Mouse (Mus musculus) layer of hippocampus, adult 2 months (tissue): ENCODE measurements at regions not wholly inside any gene's neighbourhood (a gene's known extent, or its start where the extent isn't known, plus 50 kb on each side); places are given as distances from the start of the nearest gene placed in this dataset.

Experiments
- DNase-seq, 2 experiments: peaks; one replicate each; pipeline ENCODE4 v3.0.0; 2022; ENCODE audit warnings: low spot score in 2 of 2
- H3K27ac ChIP-seq: fragments of 200-600 bp; 2 replicates; pipeline ENCODE4 v1.8.1; 2022
- H3K4me3 ChIP-seq: fragments of 200-600 bp; 2 replicates; pipeline ENCODE4 v1.8.1; 2022; ENCODE audit warnings: mild to moderate bottlenecking
- CTCF ChIP-seq: fragments of 200-600 bp; conservative IDR thresholded peaks from 2 replicates; pipeline ENCODE4 v1.8.1; 2022; ENCODE audit warnings: antibody characterized with exemption, mild to moderate bottlenecking, moderate library complexity

GRCm38 (mm10) chr9:62590407-62591195 lies 53.8 kb upstream of the Coro2b start:
- no peak overlapping the region for H3K4me3 ChIP-seq
- no peak overlapping the region for H3K27ac ChIP-seq
- no peak for TF ChIP-seq CTCF
- DNase-seq: no peak

GRCm38 (mm10) chr9:62591196-62591485 lies 54.3 kb upstream of the Coro2b start:
- no peak overlapping the region for H3K27ac ChIP-seq
- TF ChIP-seq CTCF: no peak
- no peak overlapping the region for H3K4me3 ChIP-seq
- no peak for DNase-seq

- Histone ChIP-seq H3K27ac (peak overlapping the region; percentile 72), H3K4me3 (no peak overlapping the region)
- TF ChIP-seq CTCF: no peak
- DNase-seq: peak in 1 of 2 experiments; percentile 29
Measured at GRCm38 (mm10) chr9:62598056-62598455, 61.2 kb upstream of the Coro2b start.

DNA sequence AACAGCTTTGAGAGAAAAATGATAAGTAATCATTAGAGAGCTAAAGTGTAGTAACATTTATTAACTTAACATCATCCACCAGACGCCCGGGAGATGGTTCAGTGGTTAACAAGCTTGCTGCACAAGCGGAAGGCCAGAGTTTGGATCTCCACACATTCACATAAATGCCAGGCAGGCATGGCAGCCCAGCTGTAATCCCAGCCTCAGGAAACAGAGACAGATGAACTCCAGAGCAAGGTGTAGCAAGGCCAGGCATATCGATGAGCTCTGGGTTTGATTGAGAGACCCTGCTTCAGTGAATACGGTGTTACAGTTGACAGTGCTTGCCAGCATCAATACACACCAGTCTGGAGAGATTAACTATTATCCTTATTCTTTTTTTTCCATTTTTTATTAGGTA lies 62.1 kb upstream of the Coro2b start:
- Histone ChIP-seq H3K27ac (no peak overlapping the region), H3K4me3 (no peak overlapping the region)
- no peak for DNase-seq
- no peak for TF ChIP-seq CTCF

- no peak for DNase-seq
- no peak for TF ChIP-seq CTCF
- Histone ChIP-seq H3K27ac (no peak overlapping the region), H3K4me3 (no peak overlapping the region)
Measured at GRCm38 (mm10) chr9:62610526-62610925, 67.1 kb upstream of the Itga11 start.

DNA sequence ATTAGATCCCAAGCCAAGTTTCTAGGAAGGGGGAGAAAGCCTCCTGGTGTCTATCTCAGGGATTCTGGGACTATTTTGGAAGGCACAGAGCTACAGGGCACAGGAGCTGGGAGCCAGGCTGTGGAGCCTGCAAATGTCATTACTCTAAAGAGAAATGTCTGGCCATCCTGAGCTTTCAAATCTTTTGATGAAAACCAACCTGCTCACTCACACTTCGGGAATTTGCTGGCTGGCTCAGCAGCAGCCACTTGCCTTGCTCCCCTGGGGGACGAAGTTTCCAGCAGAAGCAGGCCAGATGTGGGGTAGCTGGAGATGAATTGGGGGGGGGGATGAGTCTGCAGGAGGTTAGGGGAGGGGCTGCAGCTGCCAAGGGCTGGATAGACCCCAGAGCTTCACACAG lies 66.2 kb upstream of the Itga11 start:
- DNase-seq: no peak
- H3K27ac ChIP-seq: no peak overlapping the region
- no peak overlapping the region for H3K4me3 ChIP-seq
- TF ChIP-seq CTCF: no peak

GRCm38 (mm10) chr9:62613053-62613452 lies 64.6 kb upstream of the Itga11 start:
- DNase-seq: no peak
- TF ChIP-seq CTCF: no peak
- Histone ChIP-seq H3K27ac (no peak overlapping the region), H3K4me3 (no peak overlapping the region)

DNA sequence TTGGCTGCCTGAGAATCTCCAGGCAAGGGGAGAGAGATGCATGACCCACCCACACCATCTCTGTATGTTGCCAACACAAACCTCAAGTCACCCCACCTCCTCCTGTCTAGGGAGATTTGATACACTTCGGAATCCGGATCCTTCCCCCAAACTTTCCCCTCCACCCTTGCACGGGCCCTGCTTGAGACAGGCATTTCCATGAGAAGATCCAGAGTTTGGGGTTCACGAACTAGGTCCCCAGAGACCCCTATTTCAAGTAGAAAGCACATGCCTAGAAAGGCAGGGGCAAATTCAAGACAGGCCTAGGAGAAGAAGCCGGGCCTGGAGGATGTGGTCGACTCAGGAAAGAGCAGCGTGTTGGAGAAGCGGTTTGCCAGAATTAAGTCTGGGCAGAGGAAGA lies 63.8 kb upstream of the Itga11 start:
- Histone ChIP-seq H3K4me3 (no peak overlapping the region), H3K27ac (no peak overlapping the region)
- no peak for TF ChIP-seq CTCF
- no peak for DNase-seq

GRCm38 (mm10) chr9:62614950-62615349 lies 62.7 kb upstream of the Itga11 start:
- TF ChIP-seq CTCF: no peak
- DNase-seq: no peak
- Histone ChIP-seq H3K27ac (no peak overlapping the region), H3K4me3 (no peak overlapping the region)

DNA sequence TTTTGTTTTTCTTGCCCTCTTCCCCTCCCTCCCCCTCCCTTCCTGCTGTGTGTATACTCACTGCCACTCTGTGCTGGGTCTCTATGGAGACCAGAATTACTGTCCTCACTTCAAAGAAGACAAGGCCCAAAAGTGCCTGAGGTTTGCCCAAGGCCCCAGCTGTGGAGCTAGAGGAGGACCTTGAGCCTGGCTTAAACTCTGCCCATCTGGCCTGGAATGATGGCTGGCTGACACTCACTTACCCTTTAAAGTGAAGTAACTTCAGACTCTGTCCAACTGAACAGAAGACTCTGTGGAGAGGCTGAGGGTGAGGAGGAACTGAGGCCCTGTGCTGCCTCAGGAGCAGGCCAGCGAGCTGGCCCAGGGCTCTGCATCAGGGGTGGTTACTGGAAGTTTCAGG lies 61.8 kb upstream of the Itga11 start:
- DNase-seq: no peak
- Histone ChIP-seq H3K4me3 (no peak overlapping the region), H3K27ac (no peak overlapping the region)
- TF ChIP-seq CTCF: no peak

DNA sequence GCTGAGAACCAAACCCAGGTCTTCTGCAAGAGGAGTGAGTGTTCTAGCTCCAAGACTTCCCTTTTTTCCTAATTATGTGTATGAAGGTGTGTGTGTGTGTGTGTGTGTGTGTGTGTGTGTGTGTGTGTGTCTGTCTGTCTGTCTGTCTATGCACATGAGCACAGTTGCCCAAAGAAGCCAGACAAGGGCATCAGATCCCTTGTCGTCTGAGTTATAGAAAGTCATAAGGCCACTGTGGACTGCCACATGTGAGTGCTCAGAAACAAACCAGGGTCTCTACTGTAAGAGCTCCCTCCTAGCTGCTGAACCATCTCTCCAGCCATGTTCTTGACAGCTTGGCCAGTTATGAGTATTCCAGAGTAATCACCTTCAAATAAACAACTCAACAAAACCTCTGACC lies 58.6 kb upstream of the Itga11 start:
- DNase-seq: no peak
- no peak overlapping the region for H3K4me3 ChIP-seq
- no peak for TF ChIP-seq CTCF

DNA sequence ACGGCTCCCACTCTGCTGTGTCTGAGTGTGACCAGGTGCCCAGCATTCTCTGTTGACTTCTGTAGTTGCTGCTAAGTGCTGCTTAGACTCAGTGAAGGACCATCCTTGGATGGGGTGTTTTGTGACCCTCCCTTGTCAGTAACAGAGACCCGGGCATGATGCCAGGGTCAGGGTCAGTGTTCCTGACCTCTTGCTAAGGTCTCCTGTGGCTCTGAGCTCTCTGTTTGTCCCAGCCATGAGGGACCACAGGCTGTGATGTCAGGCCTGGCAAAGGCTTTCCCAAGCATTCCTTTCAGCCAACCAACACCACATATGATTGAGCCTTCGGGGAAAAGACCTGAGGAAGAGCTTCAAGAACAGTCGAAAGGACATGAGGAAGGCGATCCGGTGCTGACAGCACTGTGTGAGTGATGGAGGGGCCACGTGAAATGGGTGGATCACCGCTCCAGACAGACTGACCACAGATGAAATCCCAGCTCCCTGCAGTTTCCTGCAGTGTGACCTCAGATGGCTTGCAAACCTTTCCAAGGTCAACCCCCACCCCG lies 56.7 kb upstream of the Itga11 start:
- no peak for TF ChIP-seq CTCF
- no peak for DNase-seq
- Histone ChIP-seq H3K4me3 (no peak overlapping the region), H3K27ac (no peak overlapping the region)

More for the DNA sequence above, 58.6 kb upstream of the Itga11 start:
- H3K27ac ChIP-seq: no peak overlapping the region

DNA sequence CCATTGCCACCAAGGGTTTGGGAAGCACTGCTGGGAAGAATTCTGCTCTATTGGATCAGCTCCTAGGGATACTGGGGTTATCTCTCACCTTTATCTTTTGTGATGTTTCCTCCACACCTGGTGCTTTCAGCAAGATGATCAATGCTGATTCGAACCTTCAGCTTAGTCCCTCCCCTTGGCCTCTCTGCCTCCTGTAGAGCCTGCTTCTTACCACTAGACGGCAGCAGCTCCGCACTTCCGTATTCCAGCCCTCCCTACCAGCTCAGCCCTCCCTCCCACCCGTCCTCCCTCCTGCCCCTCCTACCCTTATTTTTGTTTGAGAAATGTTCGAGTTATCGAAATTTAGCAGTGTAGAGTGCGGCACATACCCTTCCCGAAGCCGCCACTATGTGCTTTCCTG lies 55.5 kb upstream of the Itga11 start:
- peak; percentile 78 for TF ChIP-seq CTCF
- peak in 1 of 2 experiments; percentile 21 for DNase-seq
- H3K4me3 ChIP-seq: no peak overlapping the region

GRCm38 (mm10) chr9:62624562-62625044 lies 53.0 kb upstream of the Itga11 start:
- TF ChIP-seq CTCF: no peak
- DNase-seq: peak; percentile 24 to 48
- no peak overlapping the region for H3K4me3 ChIP-seq
- 0 out of 2 replicates have a peak overlapping the region, but pooled peaks have one; percentile 0 for H3K27ac ChIP-seq

More for the DNA sequence above, 55.5 kb upstream of the Itga11 start:
- H3K27ac ChIP-seq: no peak overlapping the region
